Mouse (Mus musculus) stomach, postnatal 0 days (tissue): ENCODE results near the gene Cd248.

ENCODE experiments used
- CTCF ChIP-seq: IDR thresholded peaks from 2 replicates; pipeline ENCODE4 v1.5.1; 2016; ENCODE audit warnings: antibody characterized with exemption, low read depth, mild to moderate bottlenecking, moderate library complexity
- EP300 ChIP-seq: optimal IDR thresholded peaks from 2 replicates; pipeline ENCODE3; 2016; ENCODE audit warnings: antibody characterized with exemption

GRCm38 (mm10) chr19:5036577-5036976 is 31.3 kb upstream of the Cd248 start:
- TF ChIP-seq CTCF: no peak
- TF ChIP-seq EP300: no peak
